Mouse (Mus musculus): ENCODE measurements around the gene Txndc15. TPM values are rescaled to one million over a fixed set of nuclear protein-coding genes. Genes with fewer than 3 reads are reported as not detected.

The Txndc15 gene
- total RNA-seq, 2 experiments from 2014 or later, result 43.7 to 48.5 TPM

- DNase-seq, result no peak
These were observed 16.3 kb downstream of the Txndc15 start for GRCm38 (mm10) chr13:55730716-55731115.

- no peak for DNase-seq
These were observed 17.7 kb downstream of the Txndc15 start for GRCm38 (mm10) chr13:55732121-55732520.

- no peak for DNase-seq
These were observed 19.4 kb downstream of the Txndc15 start for GRCm38 (mm10) chr13:55733628-55734502.

- no peak for DNase-seq
These were observed 23.4 kb downstream of the Txndc15 start for GRCm38 (mm10) chr13:55737885-55738284.

- DNase-seq, result no peak
These were observed 27.9 kb downstream of the Txndc15 start for GRCm38 (mm10) chr13:55742306-55742705.

- no peak for DNase-seq
These were observed 39.9 kb downstream of the Txndc15 start for GRCm38 (mm10) chr13:55754380-55754779.

- DNase-seq, result no peak
These were observed 42.3 kb downstream of the Txndc15 start for GRCm38 (mm10) chr13:55756789-55757188.

GRCm38 (mm10) chr13:55757645-55758044 lies 43.2 kb downstream of the Txndc15 start:
- no peak for DNase-seq

- no peak for DNase-seq
These were observed 46.1 kb downstream of the Txndc15 start for GRCm38 (mm10) chr13:55760576-55760975.

- no peak for DNase-seq
These were observed 47.0 kb downstream of the Txndc15 start for GRCm38 (mm10) chr13:55761486-55761885.

GRCm38 (mm10) chr13:55774352-55774751 lies 59.9 kb downstream of the Txndc15 start:
- no peak for DNase-seq

- no peak for DNase-seq
These were observed 60.6 kb downstream of the Txndc15 start for GRCm38 (mm10) chr13:55775056-55775455.

Other genes with a start within 250 kb of the Txndc15 start
- gene Dbn1, start 226.5 kb upstream of the Txndc15 start, total RNA-seq (2021), result 1 to 10 TPM; 5.7 to 6.4 TPM
- gene Pdlim7, start 201.0 kb upstream of the Txndc15 start, total RNA-seq (2021), result 10 to 100 TPM; 42.2 to 46.6 TPM
- 1 to 10 TPM; 1.6 to 3.3 TPM for gene Dok3, start 185.4 kb upstream of the Txndc15 start, total RNA-seq (2021)
- 10 to 100 TPM; 11.6 to 13.8 TPM for gene Ddx41, start 178.0 kb upstream of the Txndc15 start, total RNA-seq (2021)
- 10 to 100 TPM; 11.7 to 14.3 TPM for gene Fam193b, start 143.5 kb upstream of the Txndc15 start, total RNA-seq (2021)
- gene Tmed9, start 140.9 kb upstream of the Txndc15 start, total RNA-seq (2021), result 100 to 1,000 TPM in 1 of 2 experiments, 10 to 100 TPM in 1; 87.3 to 109 TPM
- gene B4galt7, start 114.8 kb upstream of the Txndc15 start, total RNA-seq (2021), result 1 to 10 TPM; 8.3 to 9.4 TPM
- gene Caml, start 91.6 kb upstream of the Txndc15 start, total RNA-seq (2021), result 10 to 100 TPM; 11.6 to 11.7 TPM
- 10 to 100 TPM; 19.2 to 22.3 TPM for gene Ddx46, start 79.6 kb upstream of the Txndc15 start, total RNA-seq (2021)
- gene B230219D22Rik, start 21.5 kb upstream of the Txndc15 start, total RNA-seq (2021), result 10 to 100 TPM; 38.0 to 39.3 TPM
- 10 to 100 TPM; 51.3 to 56.3 TPM for gene Pcbd2, start 12.7 kb downstream of the Txndc15 start, total RNA-seq (2021)
- under 1 TPM; 0.20 to 0.21 TPM for gene Catsper3, start 69.9 kb downstream of the Txndc15 start, total RNA-seq (2021)
- gene Pitx1, start 121.5 kb downstream of the Txndc15 start, total RNA-seq (2021), result not detected